Mouse (Mus musculus) mouse embryonic stem cell (cell line): ENCODE measurements around the gene Slc41a3.

Source experiments
- in situ Hi-C, 2 experiments: fragments of 300-500 bp; cut with MboI; formaldehyde crosslinking; loops; 1 replicate in 1 of 2; 3 replicates in 1 of 2; pipeline ENCODE4 v1.14.3; 2019 to 2020; ENCODE audit warnings: low sequenced_read_pairs in 2 of 2, low pct_unique_long_range_greater_than_20kb in 1 of 2, mixed read lengths in 1 of 2; ENCODE audit not compliant: unreplicated experiment in 1 of 2

The Slc41a3 gene

GRCm38 (mm10) chr6:90656344-90656850 is 51.9 kb downstream of the Slc41a3 start:
- in situ Hi-C loops = loop anchor here in 1 of 2 experiments (5.0 kb wide), 1 partner anchor 66 kb away; no protein-coding TSS in a partner anchor

- in situ Hi-C loops = loop anchor here in 1 of 2 experiments (5.0 kb wide), 1 partner anchor 62 kb away; no protein-coding TSS in a partner anchor
These were observed 55.4 kb downstream of the Slc41a3 start for GRCm38 (mm10) chr6:90659913-90660312.

DNA sequence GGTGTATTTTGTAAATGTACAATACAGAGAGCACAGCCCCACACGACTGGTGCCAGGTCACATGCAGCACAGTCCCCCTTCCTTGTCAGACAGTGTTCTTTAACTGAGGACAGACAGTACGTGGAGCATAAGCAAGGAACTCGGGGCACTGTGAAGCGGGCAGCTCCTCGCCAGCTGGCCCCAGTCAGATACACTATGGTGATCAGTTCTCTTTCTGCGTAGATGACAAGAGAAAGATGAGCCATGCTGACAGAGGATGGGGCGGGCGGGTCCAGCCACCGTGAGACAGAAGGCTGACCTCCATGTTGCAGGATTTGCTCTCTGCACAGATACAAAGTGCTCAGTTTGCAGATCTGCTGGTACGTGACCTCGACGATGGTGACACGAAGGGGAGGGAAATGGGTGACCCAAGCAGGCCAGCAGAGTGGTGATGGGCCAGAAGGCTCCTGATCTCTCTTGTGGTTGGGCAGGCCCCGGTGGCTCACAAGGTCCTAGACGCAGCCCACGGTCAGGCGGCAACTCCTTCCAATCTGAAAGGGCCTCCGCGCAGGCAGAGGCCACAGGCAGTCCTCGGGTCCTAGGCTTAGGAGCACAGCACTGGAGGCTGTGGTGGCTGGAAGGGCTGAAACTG is 56.0 kb downstream of the Slc41a3 start:
- in situ Hi-C loops = no loop called here

GRCm38 (mm10) chr6:90661029-90661399 is 56.5 kb downstream of the Slc41a3 start:
- in situ Hi-C loops = no loop called here

- in situ Hi-C loops = no loop called here
These were observed 57.6 kb downstream of the Slc41a3 start for GRCm38 (mm10) chr6:90662148-90662547.

GRCm38 (mm10) chr6:90663736-90664135 is 59.2 kb downstream of the Slc41a3 start:
- in situ Hi-C loops = no loop called here

GRCm38 (mm10) chr6:90668693-90669092 is 64.2 kb downstream of the Slc41a3 start:
- in situ Hi-C loops = no loop called here

GRCm38 (mm10) chr6:90678759-90679158 is 74.2 kb downstream of the Slc41a3 start:
- in situ Hi-C loops = no loop called here

GRCm38 (mm10) chr6:90680401-90680800 is 75.9 kb downstream of the Slc41a3 start:
- in situ Hi-C loops = no loop called here

GRCm38 (mm10) chr6:90683831-90684532 is 79.5 kb downstream of the Slc41a3 start:
- in situ Hi-C loops = no loop called here

DNA sequence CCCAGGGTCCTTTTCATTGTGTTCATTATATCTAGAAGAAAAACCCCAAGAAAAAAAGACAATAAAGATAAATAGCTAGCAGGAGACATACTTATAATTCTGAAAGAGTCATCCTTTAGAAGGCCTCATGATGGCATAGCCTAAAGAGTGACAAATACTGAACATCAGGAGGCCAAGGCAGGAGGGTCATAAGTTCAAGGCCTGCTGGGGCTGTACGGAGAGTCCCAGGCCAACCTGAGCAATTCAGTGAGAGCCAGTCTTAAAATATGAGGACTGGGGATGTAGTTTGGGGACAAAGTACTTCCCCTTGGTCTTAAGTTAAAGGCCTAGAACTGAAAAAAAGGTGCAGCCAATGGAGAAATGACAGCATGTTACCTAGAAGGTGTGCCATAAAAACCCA is 82.3 kb downstream of the Slc41a3 start:
- in situ Hi-C loops = no loop called here

DNA sequence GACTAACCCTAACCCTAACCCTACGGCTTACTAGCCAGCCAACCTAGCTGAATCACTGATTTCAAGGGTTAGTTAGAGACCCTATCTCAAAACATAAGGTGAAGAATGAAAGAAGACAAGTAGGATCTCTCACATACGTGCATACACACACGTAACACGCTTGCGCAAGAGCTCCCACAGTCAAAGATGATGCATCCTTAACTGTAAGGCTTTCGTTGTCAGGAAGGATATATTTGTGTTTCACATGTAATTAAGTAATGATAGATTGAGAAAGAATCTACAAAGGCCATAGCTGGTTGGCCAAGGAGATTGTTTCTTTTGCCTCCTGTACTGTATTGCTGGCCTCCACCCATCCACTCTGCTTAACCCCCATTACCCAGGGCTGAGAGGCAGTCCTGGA is 83.5 kb downstream of the Slc41a3 start:
- in situ Hi-C loops = no loop called here

DNA sequence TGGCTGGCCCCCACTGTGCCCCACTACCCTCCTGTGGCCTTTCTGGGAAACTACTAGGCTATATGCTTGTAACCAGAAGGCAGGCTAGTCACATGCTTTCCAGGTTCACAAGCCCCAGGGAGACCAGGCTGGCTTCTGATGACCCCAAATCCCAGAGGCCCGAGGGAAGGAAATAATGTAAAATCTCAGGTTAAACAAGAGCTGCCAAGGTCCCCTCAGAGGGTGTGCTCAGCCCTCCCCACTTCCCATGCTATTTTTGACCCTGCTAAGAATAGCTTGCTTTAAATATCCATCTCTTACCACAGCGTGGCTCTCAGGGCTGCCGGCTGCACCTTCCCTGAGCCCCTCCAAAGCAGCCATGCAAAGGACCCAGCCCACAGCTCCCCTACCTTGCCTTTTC is 84.2 kb downstream of the Slc41a3 start:
- in situ Hi-C loops = no loop called here

- in situ Hi-C loops = no loop called here
These were observed 85.0 kb downstream of the Slc41a3 start for GRCm38 (mm10) chr6:90689500-90689899.

DNA sequence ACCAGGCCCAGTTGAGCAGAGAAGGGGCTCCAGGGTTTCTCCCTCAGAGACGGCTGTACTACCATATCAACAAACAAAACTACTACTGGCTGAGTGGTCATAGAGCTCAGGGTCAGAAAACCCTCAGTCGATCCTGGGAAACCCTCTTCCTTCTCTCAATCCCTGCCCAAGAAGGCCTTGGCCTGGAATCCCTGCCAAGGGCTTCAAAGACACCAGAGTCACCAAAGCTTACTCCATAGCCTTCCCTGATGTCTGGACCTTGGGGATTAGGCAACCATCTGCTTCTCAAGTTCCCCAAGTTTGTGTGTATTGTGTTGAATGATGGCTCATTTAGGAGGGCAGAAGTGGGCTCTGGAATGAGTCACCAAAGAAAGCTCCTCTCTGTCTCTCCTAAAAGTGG is 87.4 kb downstream of the Slc41a3 start:
- in situ Hi-C loops = no loop called here

DNA sequence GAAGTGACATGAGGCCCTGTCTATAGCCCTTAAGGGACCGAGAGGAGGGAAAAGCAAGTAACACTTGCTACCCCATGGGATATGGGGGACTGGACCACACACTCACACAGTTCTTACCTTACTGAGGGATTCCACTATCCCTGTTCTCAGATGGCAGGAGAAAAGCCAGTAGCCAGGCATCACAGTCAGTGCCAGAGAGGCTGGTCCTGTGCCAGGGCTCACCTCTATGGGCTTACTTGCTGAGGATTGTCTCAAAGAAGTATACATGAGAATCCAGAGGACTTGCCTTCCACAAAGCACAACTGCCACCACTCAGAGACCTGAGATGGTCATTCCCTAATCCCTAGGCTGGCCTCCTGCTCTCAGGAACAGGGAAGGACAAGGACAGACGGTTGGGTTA is 87.9 kb downstream of the Slc41a3 start:
- in situ Hi-C loops = no loop called here

- in situ Hi-C loops = no loop called here
These were observed 91.2 kb downstream of the Slc41a3 start for GRCm38 (mm10) chr6:90695754-90696153.
